Mouse (Mus musculus) CH12.LX (cell line): ENCODE data around the gene Apom.

Experiments
- HCFC1 ChIP-seq: IDR thresholded peaks from 2 replicates; pipeline ENCODE4 v1.6.1; 2012; ENCODE audit warnings: low read depth, mild to moderate bottlenecking, inconsistent platforms, low read length, improper control_type of control experiment
- NRF1 ChIP-seq: IDR thresholded peaks from 2 replicates; pipeline ENCODE4 v1.6.1; 2014; ENCODE audit warnings: low read depth, mild to moderate bottlenecking, inconsistent platforms, low read length, improper control_type of control experiment, moderate library complexity
- POLR2A ChIP-seq: IDR thresholded peaks from 2 replicates; pipeline ENCODE4 v1.6.1; 2011; ENCODE audit warnings: low read depth, mild to moderate bottlenecking, improper control_type of control experiment, low read length

DNA sequence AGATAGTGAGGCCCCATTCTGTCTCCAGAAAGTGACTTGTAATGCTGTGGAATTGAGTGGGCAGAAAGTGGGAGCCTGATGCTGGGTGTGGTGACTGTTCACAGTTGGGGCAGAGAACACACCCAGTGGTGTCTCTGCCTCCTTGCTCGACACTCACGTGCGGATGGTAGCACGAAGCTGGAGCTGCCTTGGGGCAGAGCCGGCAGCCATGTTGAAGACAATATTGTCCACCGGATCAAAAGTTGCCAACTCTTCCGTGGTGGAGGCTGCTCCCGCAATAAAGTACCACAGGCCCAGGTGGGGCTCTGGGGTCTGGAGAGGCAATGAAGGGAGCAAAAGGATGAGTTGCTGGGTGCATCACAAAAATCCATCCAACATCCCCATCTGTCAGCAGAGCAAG lies 812 bp downstream of the Apom start:
- TF ChIP-seq POLR2A: no peak
- no peak for TF ChIP-seq HCFC1
- no peak for TF ChIP-seq NRF1
